Mouse (Mus musculus) R1 (cell line): Measurements from ENCODE around the gene Thsd7b.
A peak's percentile ranks its signal among the peaks of the same experiment; 100 is the strongest.

Source experiments
- DNase-seq: peaks from one replicate; pipeline ENCODE4 v3.0.0-alpha.2; 2018; ENCODE audit warnings: low read depth, low spot score

Thsd7b gene

GRCm38 (mm10) chr1:129519751-129520150 is 246.6 kb downstream of the Thsd7b start:
- no peak for DNase-seq

- DNase-seq = no peak
Measured at GRCm38 (mm10) chr1:129526967-129527366, 253.9 kb downstream of the Thsd7b start.

GRCm38 (mm10) chr1:129532206-129532605 is 259.1 kb downstream of the Thsd7b start:
- DNase-seq = no peak

GRCm38 (mm10) chr1:129538508-129538907 is 265.4 kb downstream of the Thsd7b start:
- DNase-seq = no peak

- DNase-seq = no peak
Measured at GRCm38 (mm10) chr1:129538970-129539369, 265.9 kb downstream of the Thsd7b start.

GRCm38 (mm10) chr1:129540751-129541150 is 267.6 kb downstream of the Thsd7b start:
- DNase-seq = peak; percentile 65

- DNase-seq = no peak
Measured at GRCm38 (mm10) chr1:129542563-129543146, 269.6 kb downstream of the Thsd7b start.

GRCm38 (mm10) chr1:129543169-129543568 is 270.1 kb downstream of the Thsd7b start:
- no peak for DNase-seq

- no peak for DNase-seq
Measured at GRCm38 (mm10) chr1:129558054-129558453, 285.0 kb downstream of the Thsd7b start.

GRCm38 (mm10) chr1:129559137-129559536 is 286.0 kb downstream of the Thsd7b start:
- DNase-seq = no peak

GRCm38 (mm10) chr1:129559812-129560211 is 286.7 kb downstream of the Thsd7b start:
- no peak for DNase-seq

- no peak for DNase-seq
Measured at GRCm38 (mm10) chr1:129562707-129563106, 289.6 kb downstream of the Thsd7b start.

- DNase-seq = no peak
Measured at GRCm38 (mm10) chr1:129570522-129570921, 297.4 kb downstream of the Thsd7b start.

GRCm38 (mm10) chr1:129579955-129580354 is 306.9 kb downstream of the Thsd7b start:
- DNase-seq = no peak

- DNase-seq = no peak
Measured at GRCm38 (mm10) chr1:129586635-129587034, 313.5 kb downstream of the Thsd7b start.

- DNase-seq = no peak
Measured at GRCm38 (mm10) chr1:129589366-129590002, 316.4 kb downstream of the Thsd7b start.

- DNase-seq = no peak
Measured at GRCm38 (mm10) chr1:129595447-129595846, 322.3 kb downstream of the Thsd7b start.

- no peak for DNase-seq
Measured at GRCm38 (mm10) chr1:129600933-129601332, 327.8 kb downstream of the Thsd7b start.

- no peak for DNase-seq
Measured at GRCm38 (mm10) chr1:129602284-129602683, 329.2 kb downstream of the Thsd7b start.

GRCm38 (mm10) chr1:129608395-129608794 is 335.3 kb downstream of the Thsd7b start:
- DNase-seq = no peak

- no peak for DNase-seq
Measured at GRCm38 (mm10) chr1:129616080-129616479, 343.0 kb downstream of the Thsd7b start.

GRCm38 (mm10) chr1:129619440-129620301 is 346.6 kb downstream of the Thsd7b start:
- DNase-seq = no peak

GRCm38 (mm10) chr1:129624519-129624918 is 351.4 kb downstream of the Thsd7b start:
- no peak for DNase-seq
